Mouse (Mus musculus) naive thymus-derived CD4-positive, alpha-beta T cell, adult 2 months (primary cell): ENCODE measurements around the gene Vpreb3.

Experiments used
- DNase-seq: peaks from one replicate; pipeline ENCODE4 v3.0.0-alpha.2; 2011; ENCODE audit warnings: low read depth

Gene Vpreb3

GRCm38 (mm10) chr10:75932081-75932678 is 10.7 kb upstream of the Vpreb3 start:
- DNase-seq: peak; percentile 60

GRCm38 (mm10) chr10:75932891-75933290 is 10.0 kb upstream of the Vpreb3 start, which contains the start of gene Chchd10:
Chchd10 (plus strand) TSS chr10:75933130.
- DNase-seq: no peak

DNA sequence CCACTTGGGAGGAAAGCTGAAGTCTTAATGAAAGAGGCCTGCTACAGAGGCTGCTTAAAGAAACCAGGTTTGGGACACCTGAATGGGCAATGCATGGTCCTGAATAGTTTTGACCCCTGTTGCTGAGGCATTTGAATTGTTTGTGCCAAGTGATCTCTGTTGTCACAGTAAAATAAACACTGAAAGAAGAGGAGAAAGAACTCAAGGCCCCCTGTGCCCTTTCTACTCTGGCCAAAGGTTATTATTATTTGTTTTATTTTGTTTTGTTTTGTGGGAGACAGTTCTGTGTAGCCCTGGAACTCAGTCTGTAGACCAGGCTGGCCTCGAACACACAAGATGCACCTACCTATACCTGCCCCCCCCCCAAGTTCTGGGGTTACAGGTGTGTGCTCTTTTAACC is 7.9 kb upstream of the Vpreb3 start:
- no peak for DNase-seq

- peak; percentile 91 for DNase-seq
Measured at GRCm38 (mm10) chr10:75935680-75936541, 6.9 kb upstream of the Vpreb3 start, which contains the start of gene Mmp11. Mmp11 (minus strand) TSS chr10:75936496.

DNA sequence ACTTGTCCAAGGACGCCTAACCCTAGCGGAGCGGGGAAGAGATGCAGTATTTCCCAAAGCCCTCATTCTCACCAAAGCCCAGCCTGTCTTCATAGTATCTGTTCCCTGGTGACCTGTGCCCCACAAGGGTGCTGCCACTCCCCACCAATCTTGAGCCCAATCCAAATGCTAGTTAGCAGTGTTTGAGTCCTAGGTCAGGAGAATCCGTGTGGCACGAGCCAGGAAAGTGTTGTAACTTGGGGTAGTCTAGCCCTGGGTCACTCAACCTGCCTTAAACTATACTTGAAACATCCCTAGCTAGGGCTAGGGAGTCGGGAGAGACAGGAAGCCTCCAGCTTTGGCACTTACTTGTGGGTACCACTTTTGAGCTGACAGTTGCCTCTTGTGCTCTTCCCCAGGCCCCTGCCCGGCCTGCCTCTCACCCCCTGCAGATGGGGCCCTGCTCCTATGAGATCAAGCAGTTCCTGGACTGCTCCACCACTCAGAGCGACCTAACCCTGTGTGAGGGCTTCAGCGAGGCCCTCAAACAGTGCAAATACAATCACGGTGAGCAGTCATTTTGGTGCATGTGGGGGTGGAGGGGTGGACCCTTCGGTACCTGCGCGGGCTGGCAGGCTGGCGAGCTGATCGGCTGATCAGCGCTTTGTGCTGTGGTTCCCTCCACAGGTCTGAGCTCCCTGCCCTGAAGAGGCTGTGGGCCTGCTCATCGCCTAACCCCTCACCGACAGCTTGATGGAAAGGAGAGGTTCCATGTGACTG is 5.8 kb upstream of the Vpreb3 start:
- DNase-seq: no peak

GRCm38 (mm10) chr10:75937851-75938643 is 4.8 kb upstream of the Vpreb3 start:
- DNase-seq: peak; percentile 44

DNA sequence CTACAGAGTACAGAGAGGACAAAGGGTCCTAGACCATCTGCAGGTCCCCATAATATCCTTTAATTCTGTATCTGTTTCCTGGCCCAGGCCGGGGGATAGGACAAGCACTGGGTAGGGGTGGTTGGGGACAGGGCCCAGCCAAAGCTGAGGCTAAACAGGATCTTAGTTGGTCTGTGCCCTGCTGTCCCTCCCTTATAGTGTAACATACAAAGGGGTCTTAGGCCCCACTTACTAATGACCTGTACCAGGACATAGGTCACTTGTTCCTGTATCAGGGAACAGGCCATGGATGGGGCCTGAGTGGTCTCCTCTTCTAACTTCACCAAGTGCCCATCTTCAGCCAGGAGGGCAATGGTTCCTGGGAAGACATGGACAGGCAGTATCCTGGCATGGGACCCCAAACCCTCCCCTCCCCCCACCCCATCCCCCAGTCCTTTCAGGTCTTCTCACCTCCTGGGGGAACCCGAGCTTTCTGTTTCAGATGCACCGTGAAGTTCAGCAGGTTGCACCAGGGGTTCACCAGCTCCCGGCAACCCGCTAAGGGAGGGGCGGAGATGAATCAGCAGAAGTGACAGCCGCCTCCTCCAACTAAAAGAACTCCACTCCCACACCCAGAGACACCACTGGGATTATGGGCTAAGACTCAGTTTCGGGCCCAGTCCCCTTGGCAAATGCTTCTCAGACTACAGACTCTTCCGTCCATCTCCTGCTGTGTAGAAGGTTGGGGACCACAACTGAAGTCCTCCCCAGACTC is 3.2 kb upstream of the Vpreb3 start:
- DNase-seq: no peak

DNA sequence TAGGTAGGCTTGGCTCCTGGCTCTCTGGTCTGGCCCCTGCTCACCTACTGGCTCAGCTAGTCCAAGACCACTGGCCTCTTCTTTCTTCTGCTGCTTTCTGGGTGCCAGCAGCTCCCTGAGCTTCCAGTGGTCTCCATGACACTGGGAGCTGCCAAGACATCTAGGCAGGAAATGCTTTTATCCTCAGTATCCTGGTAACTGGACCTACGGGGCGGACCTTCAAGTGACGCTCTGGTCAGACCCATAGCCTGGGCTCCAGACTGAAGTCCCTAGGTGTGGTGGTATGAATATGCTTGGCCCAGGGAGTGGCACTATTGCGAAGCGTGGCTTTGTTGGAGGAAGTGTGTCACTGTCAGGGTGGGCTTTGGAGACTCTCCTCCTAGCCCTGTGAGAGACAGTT is 2.3 kb upstream of the Vpreb3 start, which contains the start of gene Gm867:
Gene Gm867 (minus strand): TSS at position 153 of the 400 bp plus-strand sequence.
- no peak for DNase-seq

DNA sequence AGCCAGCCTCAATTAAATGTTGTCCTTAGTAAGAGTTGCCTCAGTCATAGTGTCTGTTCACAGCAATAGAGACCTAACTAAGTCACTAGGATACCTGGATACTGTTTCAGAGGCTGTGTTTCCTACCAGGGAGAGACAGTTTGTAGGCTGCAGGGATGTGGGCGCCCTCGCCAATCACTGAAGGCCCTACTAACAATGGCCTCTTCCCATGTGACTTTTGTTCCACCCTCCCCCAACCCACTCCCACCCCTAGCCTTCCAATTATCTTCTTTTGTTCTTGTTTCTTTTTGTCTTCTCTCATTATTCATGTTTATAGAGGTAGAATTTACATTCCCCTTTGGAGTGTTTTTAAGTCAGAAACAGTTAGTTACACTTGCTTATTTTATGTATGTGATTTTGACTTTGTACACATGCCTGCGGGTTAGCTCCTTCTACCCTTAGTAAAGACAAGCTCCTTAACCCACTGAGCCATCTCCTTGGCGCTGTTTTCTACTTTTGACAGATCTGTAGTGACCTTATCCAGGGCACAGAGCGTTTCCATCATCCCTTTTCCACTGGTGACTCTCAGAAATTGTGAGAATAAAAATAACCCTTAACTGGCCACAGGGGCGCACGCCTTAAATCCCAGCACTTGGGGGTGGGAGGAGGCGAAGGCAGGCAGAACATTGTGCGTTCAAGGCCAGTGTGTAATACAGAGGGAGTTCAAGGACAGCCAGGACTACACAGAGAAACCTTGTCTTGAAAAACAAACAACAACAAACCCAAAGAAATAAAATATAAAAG is 1.6 kb upstream of the Vpreb3 start:
- no peak for DNase-seq

- DNase-seq: no peak
Measured at GRCm38 (mm10) chr10:75944066-75944772, 1.4 kb downstream of the Vpreb3 start.

DNA sequence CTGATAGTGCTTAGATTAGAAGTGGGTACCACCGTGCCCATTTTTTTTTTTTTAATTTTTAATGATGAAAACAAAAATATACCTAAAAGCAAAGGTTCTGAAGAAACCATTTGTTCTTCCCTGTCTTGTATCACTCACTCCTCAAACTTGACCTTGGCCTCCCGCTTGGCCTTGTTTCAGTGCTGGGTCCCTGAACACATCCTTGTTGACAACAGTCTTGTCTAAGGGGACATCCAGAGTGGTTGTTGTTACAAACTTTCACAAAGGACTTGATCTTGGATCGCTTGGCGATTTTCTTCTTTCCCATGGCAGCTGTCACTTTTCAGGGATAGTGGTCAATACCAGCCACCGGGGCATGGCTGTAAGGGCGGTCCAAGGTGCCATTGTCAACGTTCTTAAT is 2.4 kb downstream of the Vpreb3 start:
- DNase-seq: no peak

DNA sequence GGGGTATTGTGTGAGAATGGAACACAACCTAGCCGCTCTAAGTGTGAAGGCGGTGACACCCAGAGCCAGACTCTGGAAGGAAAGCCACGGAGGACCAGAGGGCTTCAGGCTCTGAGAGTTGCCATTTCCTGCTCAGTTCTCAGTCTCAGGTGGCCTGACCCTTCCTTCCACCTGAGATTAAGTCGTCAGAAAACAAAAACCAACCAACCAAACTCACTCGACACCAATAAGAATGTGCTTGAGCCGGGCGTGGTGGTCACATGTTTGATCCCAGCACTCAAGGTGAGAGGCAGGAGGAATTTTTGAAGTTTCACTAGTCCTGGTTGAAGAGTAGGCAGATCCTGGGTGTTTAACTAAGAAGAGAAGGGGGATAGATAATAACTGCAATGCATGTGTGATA is 3.0 kb downstream of the Vpreb3 start:
- no peak for DNase-seq

DNA sequence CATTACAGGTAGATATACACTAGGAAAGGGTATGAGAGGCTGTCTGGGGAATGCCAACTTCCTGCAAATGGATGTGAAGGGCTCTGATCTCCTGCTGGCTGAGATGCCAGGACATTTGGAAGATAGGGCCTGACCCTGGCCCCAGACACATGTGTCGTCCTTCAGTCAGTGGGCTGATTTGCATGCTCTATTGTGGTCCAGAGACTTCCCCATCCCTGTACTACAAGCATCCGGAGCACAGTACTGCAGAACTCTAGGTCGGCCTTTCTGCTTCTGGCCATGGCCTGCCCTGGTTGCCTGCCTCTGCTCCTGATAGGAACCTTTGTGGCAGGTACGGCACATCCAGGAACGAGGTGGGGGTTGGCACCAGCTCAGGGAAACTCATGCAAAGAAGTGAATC is 5.2 kb downstream of the Vpreb3 start:
- DNase-seq: no peak

DNA sequence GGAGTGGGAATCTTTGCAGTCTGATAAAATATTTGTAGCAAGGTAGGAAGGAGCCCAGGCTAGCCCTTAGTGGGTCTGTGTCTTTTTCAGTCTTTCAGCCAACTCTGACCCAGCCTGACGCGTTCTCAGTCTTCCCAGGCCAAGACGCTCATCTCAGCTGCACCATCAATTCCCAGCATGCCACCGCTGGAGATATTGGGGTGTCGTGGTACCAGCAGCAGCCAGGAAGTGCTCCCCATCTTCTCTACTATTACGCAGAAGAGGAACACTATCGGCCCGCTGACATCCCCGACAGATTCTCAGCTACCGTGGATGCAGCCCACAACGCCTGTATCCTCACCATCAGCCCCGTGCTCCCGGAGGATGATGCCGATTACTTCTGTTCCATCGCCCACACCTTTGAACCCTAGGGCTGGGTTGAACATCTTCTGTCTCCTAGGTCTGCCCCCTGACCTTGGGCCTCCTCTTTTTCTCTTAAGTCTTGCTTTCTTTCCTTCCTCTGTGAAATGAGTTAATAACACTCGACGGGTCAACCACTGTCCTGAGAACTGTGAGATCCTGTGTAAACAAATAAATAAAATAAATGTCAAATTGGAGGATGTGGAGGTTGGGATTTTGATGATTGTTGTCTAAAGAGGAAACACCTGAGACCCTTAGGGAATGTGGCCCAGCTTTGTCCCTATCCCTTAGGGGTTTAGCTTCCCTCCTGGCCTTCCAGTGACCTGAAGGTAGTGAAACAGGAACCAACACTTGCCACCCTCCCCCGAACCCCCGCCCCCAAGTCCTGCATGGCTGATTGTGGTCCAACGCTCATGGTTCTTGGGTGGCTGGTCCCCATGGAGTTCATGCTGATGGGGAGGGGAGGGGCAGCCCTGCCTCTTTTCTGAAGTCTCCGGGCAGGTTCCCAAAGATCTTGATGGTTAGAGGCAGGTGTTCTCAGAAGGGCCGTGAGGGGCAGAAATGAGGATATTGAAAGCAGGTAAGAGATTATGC is 6.5 kb downstream of the Vpreb3 start:
- DNase-seq: no peak

DNA sequence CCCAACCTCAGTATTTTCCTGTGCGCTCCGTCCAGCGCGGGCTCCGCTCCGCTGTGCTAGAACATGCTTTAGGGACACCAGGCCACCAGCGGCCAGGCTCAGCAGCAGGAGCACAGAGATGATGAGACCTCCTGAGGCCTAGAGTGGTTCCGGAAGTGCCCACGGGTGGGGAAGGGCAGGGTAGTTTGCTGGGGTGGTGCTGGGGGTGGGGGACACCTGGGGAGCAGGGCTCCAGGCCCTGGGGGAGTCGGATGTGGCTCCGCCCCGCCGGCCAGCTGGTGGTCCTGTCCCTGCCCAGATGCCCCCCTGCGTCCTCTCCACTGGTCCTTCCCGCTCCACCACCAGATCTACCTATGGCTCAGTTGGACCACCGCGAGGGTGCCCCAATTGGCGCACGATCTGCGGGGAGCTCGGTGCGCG is 7.9 kb downstream of the Vpreb3 start:
- DNase-seq: peak; percentile 32

DNA sequence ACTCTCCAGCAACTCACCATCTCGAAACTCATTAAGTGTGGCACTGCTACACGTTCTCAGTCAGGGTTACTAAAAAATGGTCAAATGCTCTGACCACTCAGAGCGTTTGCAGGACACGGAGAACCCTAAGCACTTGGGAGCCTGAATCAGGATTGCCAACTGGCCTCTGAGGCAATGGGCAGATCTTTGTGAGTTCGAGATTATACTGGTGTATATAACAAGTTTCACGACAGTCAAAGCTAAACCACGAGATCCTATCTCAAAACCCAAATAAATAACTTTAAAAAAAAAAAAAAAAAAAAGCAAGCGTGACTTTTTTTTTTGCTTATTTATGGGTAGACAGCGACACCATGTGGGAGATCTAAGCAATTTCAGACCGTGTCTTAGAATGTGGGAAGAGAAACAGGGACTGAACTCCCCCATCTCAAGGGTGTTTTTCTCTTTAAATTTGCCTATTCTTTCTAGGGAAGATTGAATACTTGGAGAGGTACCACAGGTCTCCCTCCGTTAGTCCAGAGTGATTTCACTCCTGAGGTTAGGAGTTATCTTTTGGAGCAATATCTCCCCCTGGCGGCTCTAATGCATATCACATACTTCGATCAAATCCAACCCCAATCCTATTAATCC is 8.7 kb downstream of the Vpreb3 start:
- peak; percentile 88 for DNase-seq

GRCm38 (mm10) chr10:75954381-75954811 is 11.5 kb downstream of the Vpreb3 start, which contains the start of gene Gm5134:
Gm5134 (plus strand) TSS chr10:75954514.
- DNase-seq: peak; percentile 52

DNA sequence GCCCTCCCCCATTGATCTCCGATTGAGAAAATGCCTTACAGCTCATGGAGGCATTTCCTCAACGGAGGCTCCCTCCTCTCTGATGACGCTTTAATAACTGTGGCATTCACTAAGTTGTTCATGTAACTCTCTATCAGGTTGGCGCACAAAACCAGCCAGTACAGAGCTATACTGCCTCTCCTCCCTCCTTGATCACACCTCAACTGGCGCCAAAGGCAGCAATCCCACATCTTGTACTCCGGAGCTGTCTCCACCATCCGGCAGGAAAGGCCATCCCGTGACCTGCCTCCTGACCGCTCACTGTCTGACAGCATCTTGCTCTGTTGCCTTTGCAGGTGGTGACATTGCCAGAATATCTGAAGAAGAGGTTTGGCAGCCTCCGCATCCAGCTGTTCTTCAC is 31.0 kb downstream of the Vpreb3 start:
- no peak for DNase-seq
